Mouse (Mus musculus): ENCODE measurements around the gene Rrnad1. TPM values are rescaled to one million over a fixed set of nuclear protein-coding genes. Genes with fewer than 3 reads are reported as not detected.
A peak's percentile ranks its signal among the peaks of the same experiment; 100 is the strongest.
"Not testable (repeated sequence)": the region's sequence is repeated elsewhere in the genome, so short reads cannot be mapped to it uniquely, and the experiment has no call there.

The Rrnad1 gene
- polyA plus RNA-seq, 1 experiment from 2014 or later, result 20.1 TPM

DNA sequence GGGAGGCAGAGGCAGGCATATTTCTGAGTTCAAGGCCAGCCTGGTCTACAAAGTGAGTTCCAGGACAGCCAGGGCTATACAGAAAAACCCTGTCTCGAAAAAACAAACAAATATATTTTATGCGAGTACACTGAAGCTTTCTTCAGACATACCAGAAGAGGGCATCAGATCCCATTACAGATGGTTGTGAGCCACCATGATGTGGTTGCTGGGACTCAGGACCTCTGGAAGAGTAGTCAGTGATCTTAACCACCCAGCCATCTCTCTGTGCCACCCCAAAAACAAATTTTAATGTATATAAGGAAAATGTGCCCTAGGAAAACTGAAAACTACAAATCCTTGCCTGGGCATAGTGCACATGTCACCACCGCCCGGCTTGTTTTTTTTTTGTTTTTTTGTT, 43.1 kb downstream of the Rrnad1 start:
- H3K9ac ChIP-seq; H3K4me3 ChIP-seq; H3K27ac ChIP-seq (replicated peaks): not testable (repeated sequence)

DNA sequence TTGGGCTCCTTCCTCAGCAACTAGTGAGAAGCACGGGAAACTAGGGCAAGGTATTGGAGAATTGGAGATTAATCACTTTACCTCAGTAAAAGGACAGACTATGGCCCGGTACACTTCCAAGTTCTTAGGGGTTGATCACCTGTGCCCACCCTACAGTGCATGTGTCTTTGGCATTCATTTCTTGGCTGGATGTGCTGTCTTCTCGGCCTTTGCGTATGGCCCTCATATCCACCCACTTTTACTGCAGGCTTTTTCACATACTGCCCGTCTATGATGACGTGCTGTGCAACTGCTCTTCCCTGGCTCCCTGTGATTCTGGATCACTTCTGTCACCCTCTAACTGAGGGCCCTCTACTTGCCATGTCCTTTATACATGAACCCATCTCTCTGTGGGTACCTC, 44.1 kb downstream of the Rrnad1 start:
- H3K27me3 ChIP-seq, result no peaks in the 10 kb centered on the region
- H3K4me2 ChIP-seq, result peak overlapping the region; percentile 51
- 0 out of 2 replicates have a peak, but pooled peaks have one; percentile 1 for ATAC-seq (ENCODE audit: low read depth)
- H3K4me1 ChIP-seq (replicated peaks), result peaks cover 22% of the 10 kb centered on the region
- 0 out of 2 replicates have a peak, but pooled peaks cover 3% of the 10 kb centered on the region for H3K36me3 ChIP-seq
- 86% methylated on average over 6 of the region's 6 CpGs for WGBS
- no peak overlapping the region for H3K9ac ChIP-seq
- no peaks in the 10 kb centered on the region for H3K9me3 ChIP-seq
- H3K4me3 ChIP-seq, result peak overlapping the region; percentile 99
- H3K27ac ChIP-seq (replicated peaks), result no peak overlapping the region

More for the DNA sequence above, 43.1 kb downstream of the Rrnad1 start:
- not testable (repeated sequence) for H3K4me2 ChIP-seq; H3K27me3 ChIP-seq; H3K36me3 ChIP-seq; ATAC-seq (ENCODE audit: low read depth); H3K9me3 ChIP-seq
- WGBS, result 80% methylated on average over 4 of the region's 4 CpGs
- peaks cover 20% of the 10 kb centered on the region for H3K4me1 ChIP-seq (replicated peaks)

DNA sequence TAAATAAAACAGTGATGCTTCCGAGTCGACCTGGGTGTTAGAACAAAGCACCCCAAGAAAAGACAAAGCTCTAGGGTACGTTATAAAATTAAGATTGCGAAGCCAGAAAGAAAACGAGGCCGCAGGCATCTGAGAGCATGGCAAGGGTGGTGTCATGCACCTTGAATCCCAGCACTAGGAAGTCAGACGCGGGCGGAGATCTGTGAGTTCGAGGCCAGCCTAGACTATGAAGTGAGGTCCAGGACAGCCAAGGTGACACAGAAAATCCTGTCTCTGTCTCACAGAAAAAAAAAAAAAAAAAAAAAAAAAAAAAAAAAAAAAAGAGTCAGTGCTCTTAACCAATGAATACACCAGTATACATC, 44.5 kb downstream of the Rrnad1 start:
- H3K4me2 ChIP-seq, result peak overlapping the region; percentile 51
- 20% methylated on average over 10 of the region's 10 CpGs for WGBS
- no peaks in the 10 kb centered on the region for H3K27me3 ChIP-seq
- peak overlapping the region; percentile 64 for H3K9ac ChIP-seq
- peak overlapping the region; percentile 99 for H3K4me3 ChIP-seq
- H3K9me3 ChIP-seq, result no peaks in the 10 kb centered on the region
- H3K4me1 ChIP-seq (replicated peaks), result peaks cover 22% of the 10 kb centered on the region
- 0 out of 2 replicates have a peak, but pooled peaks cover 3% of the 10 kb centered on the region for H3K36me3 ChIP-seq
- ATAC-seq (ENCODE audit: low read depth), result peak; percentile 29; the same call in 1 of the 2 replicates
- H3K27ac ChIP-seq (replicated peaks), result no peak overlapping the region

DNA sequence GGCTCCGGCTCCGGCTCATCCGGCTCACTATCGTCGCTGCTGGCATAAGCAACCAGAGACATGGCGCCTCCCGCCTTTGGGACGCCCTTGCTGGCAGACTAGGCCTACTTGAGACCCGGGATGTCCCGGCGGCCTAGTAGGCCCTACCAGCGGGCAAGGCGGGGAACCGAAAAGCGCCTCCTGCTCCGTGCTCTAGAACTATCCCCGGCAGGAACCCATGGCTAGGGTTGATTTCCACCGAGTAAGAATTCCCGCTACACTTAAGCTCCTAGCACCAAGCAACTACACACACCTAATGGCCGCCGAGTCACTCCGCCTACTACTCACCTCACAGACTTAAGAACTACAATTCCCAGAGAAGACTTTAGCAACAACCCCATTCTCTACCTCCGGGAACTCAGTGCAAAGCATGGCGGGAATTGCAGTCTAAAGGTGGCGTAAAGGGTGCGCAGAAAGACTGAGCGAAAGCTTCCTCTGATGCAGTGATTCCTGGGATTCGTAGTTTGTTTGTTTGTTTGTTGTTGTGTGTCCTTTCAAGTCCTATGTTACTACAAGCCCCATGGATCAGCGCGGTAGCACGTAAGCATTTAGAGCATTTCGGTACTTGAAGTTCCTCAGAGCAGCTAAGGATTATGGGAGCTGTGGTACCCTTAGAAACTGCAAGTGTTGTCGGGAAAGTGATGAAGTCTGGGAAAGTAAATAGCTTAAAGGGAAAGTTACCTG, 45.1 kb downstream of the Rrnad1 start, which contains the start of gene Prcc:
Gene Prcc (minus strand): TSS at position 328 of the 723 bp plus-strand sequence.
- peak; percentile 98 for ATAC-seq (ENCODE audit: low read depth)
- no peaks in the 10 kb centered on the region for H3K27me3 ChIP-seq
- peak within 1 kb of the TSS; percentile 97 for H3K9ac ChIP-seq
- peak within 1 kb of the TSS; percentile 89 for H3K27ac ChIP-seq (replicated peaks)
- H3K4me2 ChIP-seq, result peak within 1 kb of the TSS; percentile 98
- H3K4me3 ChIP-seq, result peak within 1 kb of the TSS; percentile 99
- 1% methylated on average over 33 of the region's 33 CpGs for WGBS
- H3K9me3 ChIP-seq, result no peaks in the 10 kb centered on the region
- peaks cover 7% of the 10 kb centered on the region for H3K36me3 ChIP-seq
- peaks cover 22% of the 10 kb centered on the region for H3K4me1 ChIP-seq (replicated peaks)

DNA sequence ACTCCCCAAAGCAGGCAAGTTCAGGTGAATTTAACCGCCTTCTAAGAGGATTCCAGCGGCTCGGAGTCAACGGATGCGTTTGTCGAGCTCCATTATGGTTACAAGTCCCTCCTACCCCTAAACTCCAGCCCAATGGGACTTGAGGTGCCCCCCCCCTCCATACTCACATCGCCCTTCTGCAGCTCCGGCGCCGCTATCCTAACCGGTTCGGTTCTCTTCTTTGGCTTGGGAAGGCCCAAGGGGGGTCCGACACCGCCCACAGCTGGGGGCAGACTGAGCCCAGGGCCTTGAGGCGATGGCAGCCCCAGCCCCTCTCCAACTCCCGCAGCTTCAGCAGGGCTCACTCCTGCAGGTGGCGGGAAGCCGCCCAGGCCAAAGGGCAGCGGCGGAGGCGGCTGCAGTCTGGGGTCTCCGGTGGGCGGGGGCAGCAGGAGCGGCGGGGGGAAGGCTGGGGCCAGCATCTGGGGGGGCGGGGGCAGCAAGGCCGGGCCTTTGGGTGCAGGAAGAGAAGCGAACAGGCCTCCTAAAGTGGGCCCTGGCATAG, 45.7 kb downstream of the Rrnad1 start:
- H3K9ac ChIP-seq, result peak overlapping the region; percentile 97
- H3K36me3 ChIP-seq, result peaks cover 13% of the 10 kb centered on the region
- peak overlapping the region; percentile 99 for H3K4me3 ChIP-seq
- H3K27me3 ChIP-seq, result no peaks in the 10 kb centered on the region
- ATAC-seq (ENCODE audit: low read depth), result peak; percentile 17
- WGBS, result under 1% methylated on average over 22 of the region's 28 CpGs
- H3K27ac ChIP-seq (replicated peaks), result peak overlapping the region; percentile 89
- H3K4me1 ChIP-seq (replicated peaks), result peaks cover 22% of the 10 kb centered on the region
- no peaks in the 10 kb centered on the region for H3K9me3 ChIP-seq
- H3K4me2 ChIP-seq, result peak overlapping the region; percentile 98

DNA sequence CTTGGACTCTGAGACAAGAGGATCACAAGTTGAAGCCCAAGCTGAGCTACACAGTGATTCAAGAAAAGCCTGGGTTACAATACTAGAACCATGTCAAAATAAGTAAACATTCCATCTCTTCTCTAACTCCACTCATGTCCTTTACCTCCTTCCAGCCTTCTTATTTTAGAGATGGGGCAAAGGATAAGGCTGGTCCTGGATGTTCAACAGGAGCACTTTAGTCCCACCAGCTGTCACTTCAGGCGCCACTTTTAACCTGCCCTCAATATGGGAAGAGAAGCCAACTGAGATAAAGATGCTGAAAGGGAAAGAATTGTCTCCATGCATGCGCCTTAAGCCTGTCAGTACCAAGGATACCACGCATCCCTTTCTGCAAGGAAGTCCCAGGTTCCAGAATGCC, 46.2 kb downstream of the Rrnad1 start:
- WGBS, result 5% methylated on average over 3 of the region's 3 CpGs
- Histone ChIP-seq H3K4me2 (peak overlapping the region; percentile 98), H3K4me1 (replicated peaks) (peaks cover 22% of the 10 kb centered on the region), H3K27me3 (no peaks in the 10 kb centered on the region), H3K27ac (replicated peaks) (no peak overlapping the region), H3K9me3 (no peaks in the 10 kb centered on the region), H3K4me3 (peak overlapping the region; percentile 99), H3K9ac (peak overlapping the region; percentile 97), H3K36me3 (peaks cover 16% of the 10 kb centered on the region)
- no peak for ATAC-seq (ENCODE audit: low read depth)

DNA sequence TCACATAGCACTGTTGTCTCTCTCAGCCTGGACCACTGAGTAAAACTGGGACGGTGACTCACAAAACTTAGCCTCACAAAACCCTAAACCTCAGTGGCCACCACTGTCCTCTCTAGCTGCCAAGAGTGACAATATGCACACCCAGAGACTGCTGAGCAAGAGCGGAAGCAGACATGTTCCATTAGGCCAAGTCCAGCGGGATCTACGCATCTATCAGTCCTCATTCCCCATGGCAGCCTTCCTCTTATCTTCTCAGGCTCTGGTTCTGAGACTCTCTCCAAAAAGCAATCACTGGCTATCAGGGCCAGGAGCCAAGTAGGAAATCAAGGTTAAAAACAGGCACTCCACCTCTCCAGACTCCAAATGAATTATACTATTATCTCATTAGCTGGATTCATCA, 52.8 kb downstream of the Rrnad1 start:
- WGBS, result 85% methylated on average over 4 of the region's 4 CpGs
- no peak for ATAC-seq (ENCODE audit: low read depth)
- no peak overlapping the region for H3K9ac ChIP-seq
- H3K4me3 ChIP-seq, result no peak overlapping the region
- H3K27me3 ChIP-seq, result no peaks in the 10 kb centered on the region
- peaks cover 4% of the 10 kb centered on the region for H3K4me1 ChIP-seq (replicated peaks)
- H3K27ac ChIP-seq (replicated peaks), result no peak overlapping the region
- no peak overlapping the region for H3K4me2 ChIP-seq
- no peaks in the 10 kb centered on the region for H3K9me3 ChIP-seq
- H3K36me3 ChIP-seq, result peaks cover 27% of the 10 kb centered on the region

Other genes with a start within 250 kb of the Rrnad1 start
- gene Lrrc71, start 182.1 kb downstream of the Rrnad1 start, polyA plus RNA-seq (2015; fragmentation: Nextera tagmentation; extraction: Ambion mirVana), result 0.40 and 0.50 TPM in 2 replicates
- 219 and 314 TPM in 2 replicates for gene Ntrk1, start 135.6 kb downstream of the Rrnad1 start, polyA plus RNA-seq (2015; fragmentation: Nextera tagmentation; extraction: Ambion mirVana)
- gene Insrr, start 133.8 kb downstream of the Rrnad1 start, polyA plus RNA-seq (2015; fragmentation: Nextera tagmentation; extraction: Ambion mirVana), result 3.4 and 5.4 TPM in 2 replicates
- gene Pear1, start 106.4 kb downstream of the Rrnad1 start, polyA plus RNA-seq (2015; fragmentation: Nextera tagmentation; extraction: Ambion mirVana), result 13.1 and 13.3 TPM in 2 replicates
- not detected in 2 replicates for gene Sh2d2a, start 84.0 kb downstream of the Rrnad1 start, polyA plus RNA-seq (2015; fragmentation: Nextera tagmentation; extraction: Ambion mirVana)
- 16.6 and 17.7 TPM in 2 replicates for gene Prcc, start 45.1 kb downstream of the Rrnad1 start, polyA plus RNA-seq (2015; fragmentation: Nextera tagmentation; extraction: Ambion mirVana)
- gene Hdgf, start 24.4 kb downstream of the Rrnad1 start, polyA plus RNA-seq (2015; fragmentation: Nextera tagmentation; extraction: Ambion mirVana), result 186 and 218 TPM in 2 replicates
- gene Mrpl24, start 11.2 kb downstream of the Rrnad1 start, polyA plus RNA-seq (2015; fragmentation: Nextera tagmentation; extraction: Ambion mirVana), result 69.5 and 73.0 TPM in 2 replicates
- 36.2 and 41.4 TPM in 2 replicates for gene Isg20l2, start 403 bp downstream of the Rrnad1 start, polyA plus RNA-seq (2015; fragmentation: Nextera tagmentation; extraction: Ambion mirVana)
- 193 and 205 TPM in 2 replicates for gene Crabp2, start 17.9 kb upstream of the Rrnad1 start, polyA plus RNA-seq (2015; fragmentation: Nextera tagmentation; extraction: Ambion mirVana)
- 44.1 and 47.1 TPM in 2 replicates for gene Nes, start 40.4 kb upstream of the Rrnad1 start, polyA plus RNA-seq (2015; fragmentation: Nextera tagmentation; extraction: Ambion mirVana)
- 37.8 and 41.3 TPM in 2 replicates for gene Bcan, start 69.5 kb upstream of the Rrnad1 start, polyA plus RNA-seq (2015; fragmentation: Nextera tagmentation; extraction: Ambion mirVana)
- gene Hapln2, start 96.9 kb upstream of the Rrnad1 start, polyA plus RNA-seq (2015; fragmentation: Nextera tagmentation; extraction: Ambion mirVana), result 0.36 and 0.40 TPM in 2 replicates
- gene Gpatch4, start 112.4 kb upstream of the Rrnad1 start, polyA plus RNA-seq (2015; fragmentation: Nextera tagmentation; extraction: Ambion mirVana), result 29.5 and 30.3 TPM in 2 replicates
- 169 and 175 TPM in 2 replicates for gene Naxe, start 127.8 kb upstream of the Rrnad1 start, polyA plus RNA-seq (2015; fragmentation: Nextera tagmentation; extraction: Ambion mirVana)
- not detected in 2 replicates for gene Ttc24, start 147.6 kb upstream of the Rrnad1 start, polyA plus RNA-seq (2015; fragmentation: Nextera tagmentation; extraction: Ambion mirVana)
- gene Iqgap3, start 151.3 kb upstream of the Rrnad1 start, polyA plus RNA-seq (2015; fragmentation: Nextera tagmentation; extraction: Ambion mirVana), result 3.0 and 3.8 TPM in 2 replicates
- gene Mef2d, start 211.7 kb upstream of the Rrnad1 start, polyA plus RNA-seq (2015; fragmentation: Nextera tagmentation; extraction: Ambion mirVana), result 15.9 and 19.4 TPM in 2 replicates